Mouse (Mus musculus): ENCODE measurements around the gene B9d1. TPM values are rescaled to one million over a fixed set of nuclear protein-coding genes. Genes with fewer than 3 reads are reported as not detected.

B9d1 gene
- polyA plus RNA-seq, 1 experiment from 2014 or later, result 34.6 TPM

GRCm38 (mm10) chr11:61492749-61493401 lies 12.1 kb upstream of the B9d1 start:
- no peak for ATAC-seq (ENCODE audit: low FRiP score)
- Histone ChIP-seq H3K9ac (peak overlapping the region; percentile 92), H3K36me3 (replicated peaks) (peaks cover 48% of the 10 kb centered on the region), H3K27me3 (no peaks in the 10 kb centered on the region), H3K4me2 (peak overlapping the region; percentile 85), H3K9me3 (no peaks in the 10 kb centered on the region), H3K4me1 (peaks cover 31% of the 10 kb centered on the region), H3K27ac (0 out of 2 replicates have a peak overlapping the region, but pooled peaks have one; percentile 89), H3K4me3 (replicated peaks) (peak overlapping the region; percentile 86)
- WGBS, result 86% methylated on average over 12 of the region's 12 CpGs

DNA sequence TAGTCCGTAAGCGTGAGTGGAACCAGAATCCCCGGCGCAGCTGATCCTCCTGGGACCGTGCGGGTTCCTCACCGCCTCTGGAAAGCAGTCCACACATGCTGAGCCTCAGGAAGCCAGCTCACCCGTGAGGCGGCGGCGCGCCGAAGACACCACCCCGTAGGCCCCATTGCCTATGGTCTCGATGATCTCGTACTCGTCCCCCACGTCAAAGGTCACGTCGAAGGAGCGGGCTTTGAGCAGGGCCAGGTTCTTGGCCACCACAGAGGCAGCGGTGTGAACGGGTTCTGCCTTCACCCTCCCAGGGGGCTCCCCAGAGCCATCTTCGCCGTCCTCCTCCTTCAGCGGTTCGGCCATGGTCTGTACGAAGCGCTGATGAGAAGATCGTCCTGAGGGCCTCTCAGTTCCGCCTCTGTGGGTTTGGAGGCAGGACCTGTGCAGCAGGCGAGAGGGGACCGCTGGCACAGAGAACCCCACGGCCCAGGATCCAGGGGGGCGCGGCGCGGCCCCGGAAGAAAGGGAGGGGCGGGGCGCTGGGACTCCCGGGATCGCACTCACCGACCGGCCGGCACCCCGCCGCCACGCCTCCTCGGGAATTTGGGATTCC lies 11.3 kb upstream of the B9d1 start:
- Histone ChIP-seq H3K27me3 (no peaks in the 10 kb centered on the region), H3K4me3 (replicated peaks) (peak overlapping the region; percentile 86), H3K36me3 (replicated peaks) (peaks cover 41% of the 10 kb centered on the region), H3K9ac (peak overlapping the region; percentile 92), H3K27ac (peak overlapping the region; percentile 89), H3K4me2 (peak overlapping the region; percentile 85), H3K9me3 (no peaks in the 10 kb centered on the region), H3K4me1 (peaks cover 31% of the 10 kb centered on the region)
- under 1% methylated on average over 44 of the region's 50 CpGs for WGBS
- ATAC-seq (ENCODE audit: low FRiP score), result peak; percentile 59

- peak within 1 kb of the TSS; percentile 85 for H3K4me2 ChIP-seq
- H3K9ac ChIP-seq, result peak within 1 kb of the TSS; percentile 92
- peak within 1 kb of the TSS; percentile 91 for H3K27ac ChIP-seq
- peak within 1 kb of the TSS; percentile 86 for H3K4me3 ChIP-seq (replicated peaks)
- ATAC-seq (ENCODE audit: low FRiP score), result peak; percentile 97
- no peaks in the 10 kb centered on the region for H3K27me3 ChIP-seq
- peaks cover 27% of the 10 kb centered on the region for H3K4me1 ChIP-seq
- peaks cover 33% of the 10 kb centered on the region for H3K36me3 ChIP-seq (replicated peaks)
- WGBS, result under 1% methylated on average over 60 of the region's 62 CpGs
- H3K9me3 ChIP-seq, result no peaks in the 10 kb centered on the region
These were observed 10.6 kb upstream of the B9d1 start, which contains the start of gene Mapk7 for GRCm38 (mm10) chr11:61494129-61494997. Gene Mapk7, minus strand, starts transcription at chr11:61494406.

DNA sequence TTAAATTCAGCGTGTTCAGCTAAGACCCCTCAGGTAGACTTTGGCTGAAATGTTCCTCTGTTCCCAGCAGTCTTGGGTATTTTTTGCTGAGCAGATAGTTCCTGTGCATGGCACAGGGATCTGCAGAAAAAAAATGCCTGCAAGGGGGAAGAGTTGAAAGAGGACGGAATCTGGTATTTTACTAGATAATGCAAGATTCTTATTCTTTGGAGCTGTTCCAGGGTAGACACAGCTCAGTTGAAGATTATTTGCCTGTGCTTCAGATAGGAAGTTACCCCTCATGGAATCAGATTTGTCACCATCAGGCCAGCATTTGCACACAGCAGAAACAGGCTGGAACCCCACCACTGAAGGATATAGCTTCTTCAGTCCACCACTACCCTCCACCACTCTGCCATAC lies 9.4 kb upstream of the B9d1 start:
- no peak overlapping the region for H3K4me2 ChIP-seq
- H3K4me1 ChIP-seq, result peaks cover 18% of the 10 kb centered on the region
- no peaks in the 10 kb centered on the region for H3K27me3 ChIP-seq
- peaks cover 22% of the 10 kb centered on the region for H3K36me3 ChIP-seq (replicated peaks)
- no peak overlapping the region for H3K4me3 ChIP-seq (replicated peaks)
- H3K9me3 ChIP-seq, result no peaks in the 10 kb centered on the region
- H3K9ac ChIP-seq, result no peak overlapping the region
- H3K27ac ChIP-seq, result no peak overlapping the region
- no peak for ATAC-seq (ENCODE audit: low FRiP score)
- 92% methylated on average over 2 of the region's 2 CpGs for WGBS

GRCm38 (mm10) chr11:61497490-61497889 lies 7.5 kb upstream of the B9d1 start:
- ATAC-seq (ENCODE audit: low FRiP score), result no peak
- H3K36me3 ChIP-seq (replicated peaks), result 0 out of 2 replicates have a peak, but pooled peaks cover 3% of the 10 kb centered on the region
- H3K9me3 ChIP-seq, result no peaks in the 10 kb centered on the region
- H3K4me3 ChIP-seq (replicated peaks), result no peak overlapping the region
- H3K27ac ChIP-seq, result no peak overlapping the region
- no peaks in the 10 kb centered on the region for H3K27me3 ChIP-seq
- peaks cover 11% of the 10 kb centered on the region for H3K4me1 ChIP-seq
- WGBS, result 65% methylated on average over 1 of the region's 1 CpGs
- no peak overlapping the region for H3K4me2 ChIP-seq
- no peak overlapping the region for H3K9ac ChIP-seq

GRCm38 (mm10) chr11:61498736-61499504 lies 6.0 kb upstream of the B9d1 start:
- H3K36me3 ChIP-seq (replicated peaks), result no peaks in the 10 kb centered on the region
- H3K4me3 ChIP-seq (replicated peaks), result no peak overlapping the region
- H3K9me3 ChIP-seq, result no peaks in the 10 kb centered on the region
- no peak overlapping the region for H3K9ac ChIP-seq
- H3K4me2 ChIP-seq, result no peak overlapping the region
- 82% methylated on average over 6 of the region's 6 CpGs for WGBS
- H3K4me1 ChIP-seq, result no peaks in the 10 kb centered on the region; the same call in 1 of the 2 replicates
- H3K27me3 ChIP-seq, result no peaks in the 10 kb centered on the region
- ATAC-seq (ENCODE audit: low FRiP score), result no peak
- no peak overlapping the region for H3K27ac ChIP-seq

- 77% methylated on average over 8 of the region's 8 CpGs for WGBS
- H3K36me3 ChIP-seq (replicated peaks), result 0 out of 2 replicates have a peak, but pooled peaks cover 3% of the 10 kb centered on the region
- no peak for ATAC-seq (ENCODE audit: low FRiP score)
- no peaks in the 10 kb centered on the region for H3K9me3 ChIP-seq
- no peak overlapping the region for H3K4me3 ChIP-seq (replicated peaks)
- peak overlapping the region; percentile 67 for H3K4me2 ChIP-seq
- H3K27me3 ChIP-seq, result no peaks in the 10 kb centered on the region
- H3K27ac ChIP-seq, result no peak overlapping the region
- H3K4me1 ChIP-seq, result peaks cover 15% of the 10 kb centered on the region
- H3K9ac ChIP-seq, result no peak overlapping the region
These were observed 1.0 kb upstream of the B9d1 start for GRCm38 (mm10) chr11:61503933-61504332.

GRCm38 (mm10) chr11:61514953-61515352 lies 10.0 kb downstream of the B9d1 start:
- no peak for ATAC-seq (ENCODE audit: low FRiP score)
- Histone ChIP-seq H3K9me3 (no peaks in the 10 kb centered on the region), H3K36me3 (replicated peaks) (peaks cover 56% of the 10 kb centered on the region)

GRCm38 (mm10) chr11:61517971-61518370 lies 13.0 kb downstream of the B9d1 start:
- Histone ChIP-seq H3K4me1 (no peaks in the 10 kb centered on the region), H3K36me3 (replicated peaks) (peaks cover 61% of the 10 kb centered on the region), H3K9me3 (no peaks in the 10 kb centered on the region), H3K27ac (no peak overlapping the region), H3K27me3 (no peaks in the 10 kb centered on the region), H3K9ac (no peak overlapping the region), H3K4me3 (replicated peaks) (no peak overlapping the region), H3K4me2 (no peak overlapping the region)
- WGBS, result 93% methylated on average over 1 of the region's 1 CpGs
- no peak for ATAC-seq (ENCODE audit: low FRiP score)

More at GRCm38 (mm10) chr11:61514953-61515352, 10.0 kb downstream of the B9d1 start:
- Histone ChIP-seq H3K27ac (no peak overlapping the region), H3K4me2 (no peak overlapping the region), H3K9ac (no peak overlapping the region), H3K27me3 (no peaks in the 10 kb centered on the region), H3K4me1 (no peaks in the 10 kb centered on the region), H3K4me3 (replicated peaks) (no peak overlapping the region)
- 35% methylated on average over 3 of the region's 3 CpGs for WGBS

DNA sequence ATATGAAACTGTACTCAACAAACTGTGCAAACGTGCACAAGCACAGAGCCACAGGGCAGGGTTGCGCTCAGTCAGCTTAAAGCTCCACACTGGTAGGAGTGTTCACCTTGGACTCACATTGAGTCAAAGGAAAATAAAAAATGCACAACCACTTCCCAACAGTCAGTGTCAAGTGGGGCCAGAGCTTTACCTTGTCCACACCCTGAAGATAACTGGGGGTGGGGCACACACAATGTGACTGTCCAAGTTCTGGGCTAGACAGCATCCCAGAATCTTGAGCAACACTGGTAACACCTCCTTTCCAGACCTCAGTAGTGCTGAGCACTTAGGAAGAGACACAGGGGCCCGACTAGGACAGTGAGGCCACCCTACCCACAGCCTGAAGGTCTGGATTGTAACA lies 13.9 kb downstream of the B9d1 start:
- no peak for ATAC-seq (ENCODE audit: low FRiP score)
- Histone ChIP-seq H3K9me3 (no peaks in the 10 kb centered on the region), H3K27ac (no peak overlapping the region), H3K4me1 (no peaks in the 10 kb centered on the region), H3K9ac (no peak overlapping the region), H3K4me3 (replicated peaks) (no peak overlapping the region), H3K4me2 (no peak overlapping the region), H3K27me3 (no peaks in the 10 kb centered on the region), H3K36me3 (replicated peaks) (peaks cover 60% of the 10 kb centered on the region)
- 95% methylated on average over 3 of the region's 3 CpGs for WGBS

GRCm38 (mm10) chr11:61519484-61520107 lies 14.7 kb downstream of the B9d1 start:
- no peak overlapping the region for H3K9ac ChIP-seq
- H3K27me3 ChIP-seq, result no peaks in the 10 kb centered on the region
- H3K36me3 ChIP-seq (replicated peaks), result peaks cover 59% of the 10 kb centered on the region
- no peaks in the 10 kb centered on the region for H3K4me1 ChIP-seq
- no peak overlapping the region for H3K4me3 ChIP-seq (replicated peaks)
- no peak overlapping the region for H3K27ac ChIP-seq
- no peak for ATAC-seq (ENCODE audit: low FRiP score)
- H3K4me2 ChIP-seq, result no peak overlapping the region
- WGBS, result 94% methylated on average over 3 of the region's 3 CpGs
- H3K9me3 ChIP-seq, result no peaks in the 10 kb centered on the region

All from forebrain, embryonic 12.5 days (tissue).